Mouse (Mus musculus) hindbrain, embryonic 14.5 days (tissue): ENCODE results near the gene 1810043G02Rik. TPM values are rescaled to one million over a fixed set of nuclear protein-coding genes. Genes with fewer than 3 reads are reported as not detected.
"Not testable (repeated sequence)": the region's sequence is repeated elsewhere in the genome, so short reads cannot be mapped to it uniquely, and the experiment has no call there.

Experiments used
- ATAC-seq: fragments of 200-750 bp; cut with Nextera tagmentation; 2 replicates; pipeline ENCODE4 v1.8.0; 2017; ENCODE audit warnings: moderate number of reproducible peaks, mild to moderate bottlenecking, moderate TSS enrichment, moderate library complexity; ENCODE audit not compliant: low FRiP score
- DNase-seq: peaks from one replicate; pipeline ENCODE4 v3.0.0-alpha.2; 2015; ENCODE audit warnings: low spot score
- H3K27ac ChIP-seq: fragments of 300-500 bp; sonication (generic); 2 replicates; pipeline ENCODE4 v1.5.1; 2014; ENCODE audit warnings: mild to moderate bottlenecking, moderate library complexity
- H3K27me3 ChIP-seq: fragments of 300-500 bp; sonication (generic); 2 replicates; pipeline ENCODE4 v1.6.1; 2014; ENCODE audit warnings: mild to moderate bottlenecking, low read length, mixed read lengths; ENCODE audit not compliant: control insufficient read depth, insufficient read depth
- H3K36me3 ChIP-seq: fragments of 300-500 bp; sonication (generic); replicated peaks from 2 replicates; pipeline ENCODE4 v1.6.1; 2014; ENCODE audit not compliant: control insufficient read depth, insufficient read depth
- H3K4me1 ChIP-seq: fragments of 300-500 bp; sonication (generic); replicated peaks from 2 replicates; pipeline ENCODE4 v1.6.1; 2014; ENCODE audit warnings: antibody characterized with exemption, low read length, mixed read lengths; ENCODE audit not compliant: control insufficient read depth, insufficient read depth
- H3K4me2 ChIP-seq: fragments of 300-500 bp; sonication (generic); replicated peaks from 2 replicates; pipeline ENCODE4 v1.6.1; 2014; ENCODE audit warnings: mild to moderate bottlenecking, moderate library complexity
- H3K4me3 ChIP-seq: fragments of 300-500 bp; sonication (generic); replicated peaks from 2 replicates; pipeline ENCODE4 v1.5.1; 2014; ENCODE audit warnings: mild to moderate bottlenecking, low read length
- H3K9ac ChIP-seq: fragments of 300-500 bp; sonication (generic); 2 replicates; pipeline ENCODE4 v1.6.1; 2014
- H3K9me3 ChIP-seq: fragments of 300-500 bp; sonication (generic); 2 replicates; pipeline ENCODE4 v1.6.1; 2016; ENCODE audit warnings: low read length; ENCODE audit not compliant: control insufficient read depth
- WGBS: fragments of 180-500 bp; shearing (Covaris S2); extraction: QIAGEN DNeasy Blood & Tissue Kit; methylation state at CpG from one replicate; pipeline ENCODE4 v1.1.7; 2014; 5-methylcytosine and 5-hydroxymethylcytosine counted together
- polyA plus RNA-seq: library from polyadenylated mRNA; unstranded; fragments of >200 nt; fragmentation: Nextera tagmentation; extraction: Ambion mirVana; gene quantifications from 2 replicates; pipeline ENCODE4 v1.2.1, GENCODE M21; 2014

The 1810043G02Rik gene
- polyA plus RNA-seq, 1 experiment from 2014 or later, result 48.1 TPM

DNA sequence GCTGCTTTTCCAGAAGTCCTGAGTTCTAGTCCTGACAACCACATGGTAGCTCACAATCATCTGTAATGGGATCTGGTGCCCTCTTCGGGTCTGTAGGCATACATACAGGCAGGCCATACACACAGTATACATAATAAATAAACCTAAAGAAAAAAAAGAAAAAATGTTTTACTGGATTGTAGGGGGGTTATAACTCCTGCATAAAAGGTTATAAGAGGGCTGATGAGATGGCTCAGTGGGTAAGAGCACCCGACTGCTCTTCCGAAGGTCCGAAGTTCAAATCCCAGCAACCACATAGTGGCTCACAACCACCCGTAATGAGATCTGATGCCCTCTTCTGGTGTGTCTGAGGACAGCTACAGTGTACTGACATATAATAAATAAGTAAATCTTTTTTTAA lies 32.8 kb downstream of the 1810043G02Rik start:
- peaks cover 21% of the 10 kb centered on the region for H3K4me1 ChIP-seq
- H3K36me3 ChIP-seq, H3K4me3 ChIP-seq, H3K9ac ChIP-seq, H3K4me2 ChIP-seq, H3K27ac ChIP-seq, H3K27me3 ChIP-seq, H3K9me3 ChIP-seq, DNase-seq, ATAC-seq: not testable (repeated sequence)
- WGBS, result 95% methylated on average over 5 of the region's 5 CpGs

DNA sequence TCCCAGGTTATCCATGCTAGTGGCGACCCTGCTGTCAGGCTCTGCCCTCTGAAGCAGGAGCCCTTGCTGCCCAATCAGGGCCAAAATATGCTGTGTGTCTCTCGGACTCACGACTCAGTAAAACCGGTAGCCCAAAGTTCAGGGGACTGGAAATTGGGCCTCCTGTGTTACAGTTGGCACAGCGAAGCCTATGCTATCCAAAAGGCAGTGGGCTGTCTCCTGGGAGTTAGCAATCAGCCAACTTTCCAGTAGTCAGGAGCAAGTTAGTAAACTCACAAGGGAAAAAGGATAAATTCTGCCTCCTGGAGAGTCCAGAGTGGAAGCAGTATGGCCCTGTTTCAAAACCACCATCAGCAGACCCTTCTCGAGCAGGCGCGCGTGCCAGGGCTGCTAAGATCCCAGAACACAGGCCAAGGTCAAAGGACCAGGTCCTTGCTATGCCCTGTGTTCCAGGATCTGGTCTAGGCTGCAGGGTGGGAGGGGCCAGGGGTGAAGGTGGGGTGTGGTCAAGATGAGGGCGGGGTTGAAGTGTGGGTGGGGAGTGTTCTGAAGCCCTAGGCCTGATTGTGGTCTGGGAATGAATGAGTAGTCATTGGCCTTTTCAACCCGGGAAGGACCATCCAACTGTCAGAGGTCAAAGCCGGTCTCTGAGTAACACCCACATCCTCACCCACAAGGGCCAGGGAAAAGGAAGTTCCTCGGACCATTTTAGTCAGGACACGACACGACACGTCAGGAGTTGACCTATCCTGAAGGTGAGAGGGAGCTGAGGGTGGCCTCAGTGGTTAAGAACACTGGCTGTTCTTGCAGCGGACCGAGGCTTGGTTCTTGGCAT lies 34.6 kb downstream of the 1810043G02Rik start:
- Histone ChIP-seq H3K36me3 (no peaks in the 10 kb centered on the region), H3K4me2 (no peak overlapping the region), H3K4me3 (no peak overlapping the region), H3K27me3 (no peaks in the 10 kb centered on the region), H3K9me3 (no peaks in the 10 kb centered on the region), H3K4me1 (peaks cover 10% of the 10 kb centered on the region), H3K9ac (no peak overlapping the region), H3K27ac (no peak overlapping the region)
- ATAC-seq (no peak), DNase-seq (no peak)
- WGBS, result 94% methylated on average over 18 of the region's 18 CpGs

DNA sequence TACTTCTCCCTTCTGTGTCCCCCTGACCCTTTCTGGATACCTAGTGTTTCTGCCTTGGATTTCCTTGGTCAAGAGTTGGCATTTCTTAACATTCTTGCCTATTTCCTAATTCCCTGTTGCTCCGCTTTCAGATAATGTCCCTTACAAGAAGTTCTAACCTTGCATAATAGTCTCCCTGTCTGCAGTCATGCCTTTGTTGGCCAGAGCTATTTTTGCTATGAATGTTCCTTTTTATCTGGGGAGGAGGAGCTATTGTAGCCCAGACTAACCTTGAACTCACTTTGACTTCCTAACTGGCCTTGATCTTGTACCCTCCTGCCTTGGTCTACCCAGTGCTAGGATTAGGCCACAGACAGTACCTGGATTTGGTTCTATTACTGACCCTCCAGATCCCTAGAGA lies 37.2 kb downstream of the 1810043G02Rik start:
- no peak overlapping the region for H3K27ac ChIP-seq
- no peak for DNase-seq
- no peaks in the 10 kb centered on the region for H3K36me3 ChIP-seq
- no peak overlapping the region for H3K4me2 ChIP-seq
- no peaks in the 10 kb centered on the region for H3K4me1 ChIP-seq
- H3K27me3 ChIP-seq, result no peaks in the 10 kb centered on the region
- H3K9me3 ChIP-seq, result no peaks in the 10 kb centered on the region
- ATAC-seq, result no peak
- H3K9ac ChIP-seq, result no peak overlapping the region
- no peak overlapping the region for H3K4me3 ChIP-seq
- 89% methylated on average over 1 of the region's 1 CpGs for WGBS

DNA sequence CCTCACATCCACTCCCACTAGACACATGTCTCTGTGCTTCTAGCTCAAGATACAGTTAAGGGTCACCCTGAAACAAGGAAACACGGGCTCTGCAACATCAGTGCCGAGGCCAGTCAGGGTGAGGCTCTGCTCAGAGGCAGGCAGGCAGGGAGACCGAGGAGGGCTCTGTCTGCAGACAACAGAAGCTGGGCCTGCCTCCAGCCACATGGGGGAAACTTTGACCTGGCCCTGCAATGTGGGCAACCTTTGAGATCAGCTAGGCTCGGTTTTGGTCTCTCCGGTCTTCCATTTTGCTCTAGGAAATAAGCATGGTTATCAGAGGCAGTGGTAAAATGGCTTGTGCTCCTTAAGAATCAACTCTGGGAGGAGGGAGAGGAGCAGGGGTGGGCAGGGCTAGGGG lies 38.0 kb downstream of the 1810043G02Rik start:
- ATAC-seq, result no peak
- DNase-seq, result no peak
- H3K9me3 ChIP-seq, result no peaks in the 10 kb centered on the region
- H3K27me3 ChIP-seq, result no peaks in the 10 kb centered on the region
- WGBS, result 53% methylated on average over 5 of the region's 5 CpGs
- no peak overlapping the region for H3K9ac ChIP-seq
- no peaks in the 10 kb centered on the region for H3K4me1 ChIP-seq
- no peak overlapping the region for H3K4me3 ChIP-seq
- no peaks in the 10 kb centered on the region for H3K36me3 ChIP-seq
- no peak overlapping the region for H3K4me2 ChIP-seq
- H3K27ac ChIP-seq, result no peak overlapping the region

DNA sequence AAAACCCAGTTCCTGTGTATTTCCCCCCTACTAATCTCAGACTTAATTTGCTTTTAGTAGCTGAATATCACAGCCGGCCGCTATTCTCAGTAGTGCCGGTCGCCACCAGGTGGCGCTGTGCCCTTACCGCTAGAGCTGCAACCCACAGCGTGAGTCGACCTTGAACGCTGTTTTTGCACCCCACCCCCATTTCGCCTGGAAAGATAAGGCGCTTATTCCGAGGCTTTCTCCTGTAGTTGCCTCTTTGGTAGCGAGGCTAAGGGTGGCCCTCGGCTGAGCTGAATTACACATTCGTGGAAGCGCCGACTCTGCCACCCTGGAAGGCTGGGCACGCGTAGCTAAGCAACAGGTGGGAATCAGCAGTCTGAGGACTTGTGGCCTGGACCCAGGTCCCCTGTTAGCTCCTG lies 40.5 kb downstream of the 1810043G02Rik start:
- Histone ChIP-seq H3K9ac (no peak overlapping the region), H3K4me3 (peak overlapping the region; percentile 15), H3K4me2 (peak overlapping the region; percentile 49), H3K9me3 (no peaks in the 10 kb centered on the region), H3K27me3 (no peaks in the 10 kb centered on the region), H3K27ac (no peak overlapping the region), H3K36me3 (no peaks in the 10 kb centered on the region), H3K4me1 (no peaks in the 10 kb centered on the region)
- no peak for ATAC-seq
- 16% methylated on average over 19 of the region's 19 CpGs for WGBS
- DNase-seq, result peak; percentile 92

DNA sequence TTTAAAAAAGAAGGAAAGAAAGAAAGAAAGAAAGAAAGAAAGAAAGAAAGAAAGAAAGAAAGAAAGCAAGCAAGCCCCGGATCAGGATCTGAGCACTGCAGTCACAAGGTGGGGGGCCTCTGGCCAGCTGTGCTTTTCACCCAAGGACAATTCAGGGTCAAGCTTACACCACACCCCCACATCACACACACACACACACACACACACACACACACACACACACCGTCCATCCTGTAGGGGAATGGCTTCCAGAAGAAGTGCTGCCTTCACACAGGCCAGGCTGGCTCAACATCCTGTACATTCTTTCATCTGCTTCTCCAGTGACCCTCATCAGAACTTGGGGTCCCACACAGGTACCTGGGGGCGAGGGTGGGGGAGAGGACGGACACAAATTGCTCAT lies 41.0 kb downstream of the 1810043G02Rik start:
- H3K27me3 ChIP-seq, result no peaks in the 10 kb centered on the region
- ATAC-seq (no peak), DNase-seq (no peak)
- H3K9me3 ChIP-seq, result no peaks in the 10 kb centered on the region
- no peaks in the 10 kb centered on the region for H3K4me1 ChIP-seq
- no peak overlapping the region for H3K4me3 ChIP-seq
- no peak overlapping the region for H3K4me2 ChIP-seq
- no peak overlapping the region for H3K9ac ChIP-seq
- no peaks in the 10 kb centered on the region for H3K36me3 ChIP-seq
- no peak overlapping the region for H3K27ac ChIP-seq
- 78% methylated on average over 4 of the region's 4 CpGs for WGBS

DNA sequence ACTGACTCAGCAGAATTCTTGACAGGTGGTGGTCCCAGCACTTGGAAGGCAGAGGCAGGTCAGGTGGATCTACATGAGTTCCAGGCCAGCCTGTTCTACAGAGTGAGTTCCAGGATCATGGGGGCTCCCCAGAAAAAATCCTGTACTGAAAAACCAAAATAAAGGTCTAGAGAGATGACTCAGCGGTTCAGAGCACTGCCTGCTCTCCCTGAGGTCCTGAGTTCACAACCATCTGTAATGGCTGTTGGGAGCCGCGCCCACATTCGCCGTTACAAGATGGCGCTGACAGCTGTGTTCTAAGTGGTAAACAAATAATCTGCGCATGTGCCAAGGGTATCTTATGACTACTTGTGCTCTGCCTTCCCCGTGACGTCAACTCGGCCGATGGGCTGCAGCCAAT lies 41.7 kb downstream of the 1810043G02Rik start:
- H3K27me3 ChIP-seq, H3K9ac ChIP-seq, H3K4me2 ChIP-seq, H3K4me3 ChIP-seq, H3K27ac ChIP-seq, ATAC-seq, H3K9me3 ChIP-seq, H3K36me3 ChIP-seq, DNase-seq, H3K4me1 ChIP-seq: not testable (repeated sequence)
- WGBS, result 98% methylated on average over 6 of the region's 11 CpGs

DNA sequence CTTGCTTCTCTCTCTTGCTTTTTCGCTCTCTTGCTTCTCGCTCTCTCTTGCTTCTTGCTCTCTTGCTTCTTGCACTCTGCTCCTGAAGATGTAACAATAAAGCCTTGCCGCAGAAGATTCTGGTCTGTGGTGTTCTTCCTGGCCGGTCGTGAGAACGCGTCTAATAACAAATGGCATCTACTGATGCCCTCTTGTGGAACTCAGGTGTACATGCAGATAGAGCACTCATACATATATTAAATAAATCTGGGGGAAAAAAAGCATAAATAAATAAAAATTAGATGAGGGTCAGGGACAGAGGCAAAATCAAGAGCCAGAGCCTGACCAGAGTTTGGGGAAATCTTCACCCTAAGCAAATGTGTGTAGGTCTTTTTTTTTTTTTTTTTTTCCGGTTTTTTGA lies 47.1 kb downstream of the 1810043G02Rik start:
- not testable (repeated sequence) for DNase-seq, H3K4me2 ChIP-seq, H3K27me3 ChIP-seq, H3K4me1 ChIP-seq, H3K9me3 ChIP-seq, H3K4me3 ChIP-seq, H3K27ac ChIP-seq, H3K9ac ChIP-seq, ATAC-seq, H3K36me3 ChIP-seq
- WGBS, result 67% methylated on average over 5 of the region's 8 CpGs

DNA sequence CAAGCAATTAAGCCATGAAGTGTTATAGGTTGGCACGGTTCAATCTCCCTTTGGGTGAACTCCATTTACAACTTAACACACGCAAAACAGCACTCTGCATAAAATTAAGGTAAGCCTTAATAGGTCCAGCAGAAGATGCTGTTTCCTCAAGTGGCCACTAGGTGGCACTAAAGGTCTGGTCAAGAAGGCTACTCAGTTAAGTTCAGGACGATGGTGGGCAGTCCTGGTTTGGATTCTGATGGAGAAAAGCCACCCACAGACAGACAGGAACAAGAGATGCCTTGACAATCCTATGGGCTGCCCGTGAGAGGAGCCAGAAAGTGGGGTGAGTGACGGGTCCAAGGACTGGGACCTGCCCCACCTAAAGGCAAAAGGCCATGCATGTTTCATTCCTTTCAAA lies 49.8 kb downstream of the 1810043G02Rik start:
- Histone ChIP-seq H3K9me3 (no peaks in the 10 kb centered on the region), H3K36me3 (no peaks in the 10 kb centered on the region), H3K27ac (no peak overlapping the region), H3K27me3 (no peaks in the 10 kb centered on the region), H3K4me2 (no peak overlapping the region), H3K4me1 (no peaks in the 10 kb centered on the region), H3K9ac (no peak overlapping the region), H3K4me3 (no peak overlapping the region)
- 3% methylated on average over 5 of the region's 5 CpGs for WGBS
- ATAC-seq, result peak; percentile 72; the same call in 1 of the 2 replicates
- DNase-seq, result peak; percentile 92
